Mouse (Mus musculus): ENCODE results near the gene Macf1.
"Not testable (repeated sequence)": the region's sequence is repeated elsewhere in the genome, so short reads cannot be mapped to it uniquely, and the experiment has no call there.

Macf1 gene

DNA sequence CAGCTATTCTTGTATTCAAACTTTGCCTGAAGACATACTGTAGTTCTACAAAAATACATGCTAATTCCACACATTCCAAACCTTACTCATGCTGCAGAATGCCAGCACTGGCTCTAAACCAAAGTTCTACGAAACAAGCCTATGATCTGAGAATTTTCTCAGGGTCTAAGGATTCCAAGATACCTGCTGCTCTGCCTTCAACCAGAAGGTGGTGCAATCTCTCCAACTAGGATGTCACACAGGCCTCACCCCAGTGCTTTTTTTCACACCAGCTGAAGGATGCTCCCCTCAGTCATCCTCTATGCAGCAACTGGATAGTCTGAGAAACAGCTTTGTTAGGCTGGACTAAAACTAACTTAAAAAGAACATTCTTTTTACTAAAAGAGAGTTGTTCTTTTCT lies 148.9 kb downstream of the Macf1 start:
- peak; percentile 73 for DNase-seq (ENCODE audit: low read depth)

DNA sequence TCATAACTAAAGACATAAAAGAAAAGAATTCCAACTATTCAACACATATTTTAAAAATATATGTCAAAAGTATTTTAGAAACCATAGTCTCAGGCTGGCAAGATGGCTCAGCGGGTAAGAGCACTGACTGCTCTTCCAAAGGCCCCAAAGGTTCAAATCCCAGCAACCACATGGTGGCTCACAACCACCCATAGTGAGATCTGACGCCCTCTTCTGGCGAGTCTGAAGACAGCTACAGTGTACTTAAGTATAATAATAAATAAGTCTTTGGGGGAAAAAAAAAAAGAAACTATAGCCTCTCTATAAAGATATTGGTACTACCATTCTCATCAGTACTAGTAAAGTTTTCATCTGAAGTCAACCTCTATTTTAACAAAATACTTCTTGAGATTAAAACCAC lies 152.2 kb downstream of the Macf1 start:
- peak; percentile 51 for DNase-seq (ENCODE audit: low read depth)

DNA sequence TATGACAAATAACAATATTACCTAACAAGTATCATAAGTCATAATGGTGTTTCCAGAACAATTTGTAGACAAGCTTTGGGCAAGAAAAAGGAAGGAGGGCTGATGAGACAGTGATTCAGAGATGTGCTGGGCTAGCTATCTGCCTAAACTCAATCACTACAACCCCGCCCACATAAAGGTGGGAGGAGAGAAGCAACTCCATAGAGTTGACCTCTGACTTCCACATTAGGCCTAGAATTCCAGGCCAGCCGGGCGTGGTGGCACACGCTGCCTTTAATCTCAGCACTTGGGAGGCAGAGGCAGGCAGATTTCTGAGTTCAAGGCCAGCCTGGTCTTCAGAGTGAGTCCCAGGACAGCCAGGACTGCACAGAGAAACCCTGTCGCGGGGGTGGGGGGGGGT lies 153.2 kb downstream of the Macf1 start:
- no peak for DNase-seq (ENCODE audit: low read depth)

DNA sequence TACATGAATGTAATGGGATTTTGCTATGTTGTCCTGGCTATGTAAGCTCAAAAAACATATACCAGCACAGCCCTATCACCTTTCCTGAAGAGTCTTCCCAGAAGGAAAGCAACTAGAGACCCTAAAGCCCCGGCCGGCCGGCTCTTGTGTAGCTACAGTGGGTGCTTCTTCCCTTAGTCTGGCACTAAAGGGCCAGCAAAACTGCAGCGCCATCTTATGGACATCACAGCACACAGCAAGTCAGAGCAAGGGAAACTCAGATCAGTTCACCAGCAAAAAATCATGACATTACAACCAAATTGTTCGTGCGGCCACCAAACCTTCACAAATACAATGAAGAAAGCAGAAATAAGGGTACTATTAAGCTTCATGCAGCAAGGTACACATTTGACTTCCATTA lies 154.9 kb downstream of the Macf1 start:
- DNase-seq (ENCODE audit: low read depth): peak; percentile 68

DNA sequence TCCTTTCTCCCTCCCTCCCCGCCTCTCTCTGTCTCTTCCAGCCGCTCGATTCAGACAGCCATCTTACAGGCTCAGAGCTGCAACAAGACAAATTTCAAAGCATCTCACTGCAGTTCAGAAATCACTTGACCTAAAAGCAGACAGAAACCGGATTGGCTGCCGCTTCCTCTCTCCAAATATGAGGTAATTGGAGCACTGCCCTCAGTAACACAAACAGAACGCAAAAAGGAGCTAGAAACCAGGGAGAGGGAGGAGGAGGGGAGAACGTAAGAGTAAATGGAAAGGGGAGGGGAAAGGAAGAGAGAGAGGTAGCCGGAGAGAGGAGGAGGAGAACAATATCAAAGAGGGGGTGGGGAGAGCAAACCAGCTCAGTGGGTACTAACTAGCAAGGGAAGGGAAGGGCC lies 156.6 kb downstream of the Macf1 start:
- DNase-seq (ENCODE audit: low read depth): no peak

DNA sequence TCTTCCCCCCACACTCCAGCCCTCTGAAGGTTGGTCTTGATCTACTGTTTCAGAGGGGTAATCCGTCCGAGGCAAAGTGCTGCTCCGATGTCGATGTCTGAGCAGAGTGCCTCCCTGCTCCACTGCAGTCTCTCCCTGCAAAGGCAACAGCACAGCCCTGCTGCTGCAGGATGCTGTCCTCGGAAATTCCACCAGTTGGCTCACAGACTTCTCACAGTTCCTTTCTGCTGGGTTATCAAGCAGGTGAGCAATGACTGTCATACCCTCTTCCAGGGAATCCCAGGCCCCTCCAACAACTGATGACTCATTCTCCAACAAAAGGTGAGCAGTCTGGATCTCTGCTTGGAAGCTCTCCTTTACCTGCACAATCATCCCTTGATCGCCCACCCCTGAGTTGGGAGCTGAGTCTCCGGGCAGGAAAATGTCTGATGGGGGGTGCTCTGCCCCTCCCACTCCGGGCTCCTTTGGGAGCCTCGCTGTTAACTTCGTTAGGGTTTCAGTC lies 157.3 kb downstream of the Macf1 start:
- no peak for DNase-seq (ENCODE audit: low read depth)

DNA sequence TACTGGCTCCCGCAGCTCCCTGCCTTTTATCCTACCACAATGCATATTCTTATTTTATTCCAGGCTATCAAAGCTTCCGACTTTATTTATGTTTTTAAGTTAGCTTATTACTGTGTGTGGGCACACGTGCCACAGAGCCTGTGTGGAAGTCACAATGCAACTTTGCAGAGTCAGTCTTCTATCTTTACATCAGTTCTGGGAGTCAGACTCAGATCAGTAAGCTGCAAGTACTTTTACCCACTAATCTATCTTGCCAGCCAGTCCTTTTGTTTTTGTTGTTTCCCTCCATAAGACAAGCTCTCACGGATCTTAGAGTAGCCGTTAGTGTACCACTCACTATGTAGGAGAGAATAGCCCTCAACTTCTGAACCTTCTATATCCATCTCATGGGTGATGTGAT lies 159.4 kb downstream of the Macf1 start:
- DNase-seq (ENCODE audit: low read depth): no peak

DNA sequence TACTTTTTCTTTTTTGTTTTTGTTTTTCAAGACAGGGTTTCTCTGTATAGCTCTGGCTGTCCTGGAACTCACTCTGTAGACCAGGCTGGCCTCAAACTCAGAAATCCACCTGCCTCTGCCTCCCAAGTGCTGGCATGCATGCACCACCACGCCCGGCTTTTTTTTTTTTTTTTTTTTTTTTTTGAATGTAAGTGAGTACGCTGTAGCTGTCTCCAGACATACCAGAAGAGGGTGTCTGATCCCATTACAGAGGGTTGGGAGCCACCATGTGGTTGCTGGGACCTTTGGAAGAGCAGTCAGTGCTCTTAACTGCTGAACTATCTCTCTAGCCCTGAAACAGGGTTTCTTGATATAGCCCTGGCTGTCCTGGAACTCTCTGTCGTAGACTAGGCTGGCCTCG lies 164.0 kb downstream of the Macf1 start:
- peak; percentile 17 for DNase-seq (ENCODE audit: low read depth)

DNA sequence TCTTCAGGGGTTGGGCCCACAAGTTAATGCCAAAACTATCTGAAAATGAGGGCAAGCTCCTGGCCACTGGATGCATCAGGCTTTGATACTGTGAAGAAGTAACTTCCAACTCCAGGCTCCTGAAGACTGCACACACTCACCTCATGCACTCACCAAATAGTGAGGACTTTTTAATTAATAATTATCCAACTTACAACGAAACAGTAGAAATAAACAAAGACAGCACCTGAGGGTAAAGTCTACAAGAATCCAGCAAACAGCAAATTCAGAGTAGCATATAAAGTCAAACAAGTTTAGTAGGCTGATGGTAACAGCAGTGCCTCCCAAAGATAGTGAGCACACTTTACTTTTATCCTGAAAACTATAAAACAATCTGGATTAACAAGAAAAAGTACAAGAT lies 168.5 kb downstream of the Macf1 start:
- no peak for DNase-seq (ENCODE audit: low read depth)

DNA sequence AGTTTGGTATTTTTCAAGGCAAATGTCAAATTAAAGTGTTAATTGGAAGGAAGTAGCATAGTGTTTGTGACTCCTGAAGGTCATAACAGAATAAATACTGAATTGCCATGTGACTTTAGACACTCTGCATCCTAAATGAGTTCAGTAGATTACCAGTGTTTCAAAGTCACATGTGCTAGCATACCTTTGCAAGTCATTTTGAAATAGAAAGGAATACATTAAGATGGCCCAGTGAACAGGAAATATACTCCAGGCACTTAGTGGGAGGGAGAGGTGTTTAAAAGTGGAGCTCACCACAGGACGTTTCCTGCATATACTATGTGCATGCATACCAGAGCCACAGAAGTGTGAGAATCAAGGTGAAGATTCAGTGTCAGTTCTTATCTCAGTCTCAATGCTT lies 174.0 kb downstream of the Macf1 start:
- no peak for DNase-seq (ENCODE audit: low read depth)

DNA sequence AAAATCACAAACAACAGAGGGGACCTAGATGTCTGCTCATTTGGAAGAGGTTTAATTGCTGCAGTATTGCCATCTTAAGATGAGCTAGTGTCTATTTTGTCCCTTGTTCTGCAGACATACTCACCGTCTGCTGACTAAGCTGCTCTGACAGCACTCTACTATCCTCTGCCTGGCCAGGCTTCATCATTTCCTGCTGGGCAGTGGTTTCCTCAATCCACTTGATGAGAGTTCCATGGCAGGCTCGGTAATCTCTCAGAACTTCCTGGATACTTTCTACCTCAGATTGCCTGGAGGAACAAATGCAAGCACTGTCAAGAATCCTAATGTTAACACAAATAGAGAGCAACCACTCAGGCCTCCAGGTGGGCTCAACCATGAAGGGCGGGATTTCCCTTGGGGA lies 195.1 kb downstream of the Macf1 start:
- peak; percentile 79 for DNase-seq (ENCODE audit: low read depth)

DNA sequence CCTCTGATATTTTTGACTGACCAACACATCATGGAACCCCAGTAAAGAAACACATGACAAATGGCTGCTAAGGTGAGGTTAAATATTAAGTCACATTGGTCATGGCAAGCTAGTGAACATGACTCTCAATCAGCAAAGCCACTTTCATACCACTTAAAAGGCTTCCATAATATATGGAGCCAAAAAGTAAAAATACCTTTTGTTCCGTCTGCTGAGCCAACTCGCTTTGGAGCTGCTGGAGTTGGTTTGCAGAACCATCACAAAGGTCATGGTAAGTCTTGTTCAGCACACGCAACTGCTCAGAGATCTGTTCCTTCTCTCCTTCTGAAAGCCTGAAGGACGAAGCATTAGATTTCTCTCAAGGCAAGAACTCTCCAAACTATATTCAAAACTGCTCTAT lies 204.2 kb downstream of the Macf1 start:
- no peak for DNase-seq (ENCODE audit: low read depth)

DNA sequence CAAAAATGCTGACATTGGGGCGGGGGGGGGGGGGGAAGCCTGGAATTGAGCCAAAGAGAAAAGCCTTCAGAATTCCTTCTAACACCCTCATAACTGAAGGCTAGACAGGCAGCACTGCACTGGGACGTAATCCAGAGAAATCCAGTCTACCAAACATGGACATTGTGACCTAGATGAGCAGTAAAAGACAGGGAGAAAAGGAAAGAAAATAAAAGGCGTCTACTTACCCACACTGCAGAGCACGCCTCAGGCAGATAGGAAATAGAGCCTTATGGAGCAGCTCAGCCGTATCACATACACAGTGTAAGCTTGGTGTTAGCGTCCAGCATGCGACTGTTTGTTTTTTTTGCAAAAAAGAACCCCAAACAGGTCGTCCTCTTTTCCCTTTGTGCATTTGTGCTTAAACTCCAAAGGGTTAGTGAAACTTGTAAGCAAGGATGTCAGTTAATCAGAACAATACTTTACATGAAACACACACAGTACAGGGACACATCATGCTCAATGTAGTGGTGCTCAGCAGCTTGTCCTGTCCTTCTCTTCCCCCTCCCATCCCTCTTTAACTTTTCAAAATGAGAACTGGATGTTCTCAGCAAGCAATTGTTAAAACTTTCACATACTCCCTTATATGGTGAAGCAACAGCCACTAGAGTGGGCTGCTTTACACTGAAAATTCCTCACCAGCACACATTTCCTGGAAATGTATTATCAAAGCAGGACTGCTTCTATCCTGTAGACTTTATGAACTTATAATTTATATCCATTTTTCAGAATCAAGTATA lies 205.3 kb downstream of the Macf1 start:
- DNase-seq (ENCODE audit: low read depth): no peak

DNA sequence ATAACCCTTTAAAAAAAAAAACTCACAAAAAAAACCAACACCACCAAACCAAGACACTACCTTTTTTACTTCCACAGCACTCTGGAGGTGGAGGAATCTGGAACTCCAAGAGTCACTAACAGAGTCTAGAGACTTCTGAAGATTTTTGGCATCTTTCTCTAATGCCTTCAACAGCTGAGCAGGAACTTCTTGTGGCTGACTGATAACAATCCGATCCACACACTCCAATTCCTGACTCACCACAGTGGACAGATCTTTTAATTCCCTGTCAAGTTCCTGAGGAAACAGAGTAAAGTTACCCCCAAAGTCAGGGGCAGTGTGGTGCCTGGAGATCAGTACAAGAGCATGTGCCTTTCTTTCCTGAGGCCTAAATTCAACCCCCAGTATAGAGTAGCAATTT lies 218.4 kb downstream of the Macf1 start:
- DNase-seq (ENCODE audit: low read depth): peak; percentile 52

DNA sequence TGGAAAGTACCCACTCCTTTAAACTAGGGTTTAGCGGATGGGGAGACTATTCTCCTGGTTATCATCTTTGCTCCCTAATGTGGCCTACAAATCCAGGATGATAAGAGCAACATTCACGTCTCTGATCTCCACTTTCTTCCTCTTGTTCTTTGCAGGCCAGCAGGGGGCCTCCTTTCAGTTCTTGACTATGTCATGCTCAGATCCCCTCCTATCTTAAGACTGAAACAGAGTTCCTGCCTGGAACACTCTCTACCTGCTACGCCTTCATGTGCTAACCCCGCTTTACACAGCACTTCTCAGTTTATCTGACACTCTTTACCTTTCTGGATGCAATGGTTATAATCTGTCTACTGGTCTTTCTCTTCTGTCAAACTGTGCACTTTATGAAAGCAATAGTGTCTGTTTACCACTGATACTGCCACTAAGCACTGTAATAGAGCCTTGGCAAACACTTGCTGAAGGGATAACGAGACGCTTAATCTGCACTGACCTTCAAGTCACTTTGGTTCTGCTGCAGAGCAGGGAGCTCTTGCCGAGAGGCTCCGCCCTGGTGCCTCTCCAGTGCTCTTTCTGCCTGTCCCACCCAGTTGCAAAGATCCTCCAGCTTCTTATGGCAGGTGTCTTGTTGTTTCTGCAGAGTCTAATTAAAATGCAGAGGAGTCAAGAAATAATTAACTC lies 223.4 kb downstream of the Macf1 start:
- DNase-seq (ENCODE audit: low read depth): peak; percentile 22

DNA sequence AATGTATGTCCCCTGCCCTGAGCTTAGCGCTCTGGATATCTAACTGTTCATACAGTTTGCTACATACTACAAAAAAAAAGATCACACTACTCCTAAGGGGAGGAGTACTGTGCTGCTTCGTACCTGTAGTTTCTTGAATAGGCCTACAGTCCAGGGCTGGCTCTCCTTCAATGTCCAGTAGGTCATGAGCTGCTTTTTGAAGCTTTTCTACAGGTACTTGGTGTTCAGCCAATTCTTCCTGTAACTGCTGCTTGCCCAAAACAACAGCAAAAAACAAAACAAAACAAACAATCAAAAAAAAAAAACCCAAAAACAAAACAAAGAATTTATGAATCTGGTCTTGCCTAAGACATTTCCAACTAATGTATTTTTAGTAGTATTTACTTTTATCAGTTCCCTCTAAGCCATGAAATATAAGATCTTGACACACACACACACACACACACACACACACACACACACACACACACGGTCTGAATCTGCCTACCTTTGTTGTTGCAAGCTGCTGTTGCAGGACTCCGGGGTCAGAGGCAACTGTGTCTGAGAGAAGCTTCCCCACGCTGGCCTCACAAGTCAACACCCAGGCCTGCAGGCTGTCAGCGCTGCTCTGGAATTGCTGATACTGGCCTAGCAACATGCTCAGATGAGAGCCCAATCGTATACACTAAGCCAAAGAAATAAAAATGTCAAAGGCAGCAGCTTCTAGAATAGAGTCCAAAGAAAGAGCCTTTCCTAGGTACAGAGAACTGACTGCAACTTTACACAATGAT lies 229.1 kb downstream of the Macf1 start:
- DNase-seq (ENCODE audit: low read depth): no peak

DNA sequence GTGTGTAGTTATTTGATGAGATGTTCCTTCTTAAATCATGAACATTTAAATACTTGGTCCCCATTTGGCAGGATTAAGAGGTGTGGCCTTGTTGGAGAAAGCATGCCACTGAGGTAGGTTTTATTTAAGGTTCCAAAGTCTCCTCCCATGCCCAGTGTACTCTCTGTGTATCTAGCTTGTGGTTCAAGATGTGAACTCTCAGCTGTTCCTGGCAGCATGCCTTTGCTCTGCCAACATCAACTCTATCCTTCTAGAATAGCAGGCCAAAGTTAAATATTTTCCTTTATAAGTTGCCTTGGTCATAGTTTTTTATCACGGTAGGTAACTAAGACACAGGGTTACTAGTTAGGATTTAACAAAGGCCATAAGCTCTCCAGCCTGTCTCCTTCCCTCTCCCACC lies 230.4 kb downstream of the Macf1 start:
- no peak for DNase-seq (ENCODE audit: low read depth)

DNA sequence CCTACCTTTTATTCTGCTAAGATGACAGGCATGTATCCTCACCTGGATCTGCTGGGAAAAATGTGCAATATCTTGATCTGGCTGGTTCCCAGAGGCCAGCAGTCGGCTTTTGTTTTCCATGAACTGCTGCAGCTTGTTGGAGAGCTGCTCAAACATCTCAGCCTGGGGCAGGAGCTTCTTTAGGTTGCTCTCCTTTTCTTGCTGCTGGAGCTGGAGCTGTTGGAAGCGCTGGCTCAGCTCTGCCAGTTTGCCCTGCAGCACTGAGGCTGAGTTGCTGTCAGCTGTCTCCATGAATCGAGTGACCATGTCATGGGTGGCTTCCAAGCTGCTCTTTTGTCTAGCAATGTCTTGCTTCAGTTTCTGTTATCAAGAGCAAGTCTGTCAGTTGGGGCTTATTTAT lies 232.2 kb downstream of the Macf1 start:
- no peak for DNase-seq (ENCODE audit: low read depth)

DNA sequence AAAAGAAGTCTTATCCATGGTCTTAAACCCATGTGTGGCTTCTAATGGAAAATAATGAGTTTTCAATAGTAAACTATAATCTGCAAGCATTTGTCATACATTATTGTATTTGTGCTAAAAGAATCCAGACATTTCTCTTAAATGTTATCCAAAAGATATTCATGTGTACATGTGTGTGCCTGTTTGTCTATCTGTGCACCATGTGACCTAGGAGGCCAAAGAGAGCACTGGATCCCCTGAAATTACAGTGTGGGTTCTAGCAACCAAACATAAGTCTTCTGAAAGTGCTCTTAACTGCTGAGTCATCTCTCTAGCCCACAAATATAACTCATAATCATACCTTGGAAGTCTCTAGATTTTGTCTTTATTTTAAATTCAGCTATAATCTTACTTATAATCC lies 234.9 kb downstream of the Macf1 start:
- DNase-seq (ENCODE audit: low read depth): peak; percentile 17

DNA sequence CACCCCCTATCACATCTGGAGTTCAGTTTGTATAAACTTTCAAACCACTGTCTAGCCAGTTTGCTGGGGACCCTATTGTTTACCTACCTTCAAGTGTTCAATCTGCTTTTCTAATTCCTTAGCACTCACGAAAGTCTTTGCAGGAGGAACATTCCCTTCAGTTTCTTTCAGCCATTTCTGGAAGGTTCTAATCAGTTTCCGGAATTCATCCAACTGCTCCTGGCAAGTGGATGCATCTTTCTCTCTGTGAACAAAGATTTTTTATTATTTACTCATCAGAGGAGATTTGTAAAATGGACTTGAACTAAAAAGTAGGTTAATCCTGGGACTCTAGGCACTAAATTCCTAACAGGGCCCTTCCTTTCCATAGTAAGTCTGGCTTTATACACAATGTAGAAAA lies 236.1 kb downstream of the Macf1 start:
- no peak for DNase-seq (ENCODE audit: low read depth)

DNA sequence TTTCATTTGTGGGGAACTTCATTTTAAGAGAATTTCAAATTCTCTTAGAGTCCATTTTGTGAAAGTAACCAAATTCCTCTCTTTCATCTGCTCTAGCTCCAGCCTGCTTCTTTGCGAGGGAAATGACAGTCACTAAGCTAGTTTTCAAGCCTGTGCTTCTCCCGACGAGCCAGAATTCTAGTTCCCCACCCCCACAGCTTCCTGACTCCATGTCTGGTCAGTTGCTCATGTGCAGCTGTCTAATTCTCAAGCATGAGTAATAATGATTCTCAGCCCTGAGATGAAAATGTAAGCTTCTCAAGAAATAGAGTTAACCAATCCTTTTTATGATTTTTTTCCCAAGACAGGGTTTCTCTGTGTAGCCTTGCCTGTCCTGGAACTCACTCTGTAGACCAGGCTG lies 236.9 kb downstream of the Macf1 start:
- DNase-seq (ENCODE audit: low read depth): no peak

DNA sequence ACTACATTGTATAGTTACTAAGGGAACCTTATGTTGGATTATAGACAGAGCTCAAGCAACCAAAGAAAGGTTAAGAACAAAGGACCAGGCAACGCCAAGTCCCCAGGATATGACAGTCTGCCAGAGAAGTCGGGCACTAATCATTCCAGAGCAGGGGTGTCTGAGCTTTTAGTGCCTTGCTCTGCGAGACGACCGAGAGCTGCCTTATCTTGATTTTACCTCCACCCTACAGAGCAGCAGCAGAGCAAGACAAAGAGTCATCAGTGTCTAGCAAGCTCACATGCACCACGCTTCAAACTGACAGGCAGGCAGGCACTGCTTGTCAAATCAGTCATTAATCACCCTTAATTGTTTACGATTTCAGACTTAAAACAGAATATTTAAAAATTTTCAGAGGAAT lies 237.4 kb downstream of the Macf1 start:
- DNase-seq (ENCODE audit: low read depth): no peak

DNA sequence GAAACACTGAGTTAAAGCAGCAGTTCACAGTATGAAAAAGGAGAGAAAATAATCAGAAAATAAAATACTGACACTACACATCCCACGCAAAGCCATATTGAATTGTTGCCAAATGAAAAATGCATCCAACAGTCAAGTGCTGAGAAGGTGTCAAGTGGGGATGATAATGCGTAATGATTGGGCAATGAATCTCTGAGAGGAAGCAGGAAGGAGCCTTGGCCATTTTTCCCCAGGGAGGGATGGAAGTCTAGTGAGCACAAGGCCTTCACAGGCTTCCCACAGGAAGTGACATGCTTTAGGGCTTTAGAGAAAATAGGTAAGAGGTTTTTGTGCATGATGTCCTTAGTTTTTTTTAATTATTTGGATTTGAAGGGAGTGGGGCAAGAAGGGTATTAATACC lies 237.9 kb downstream of the Macf1 start:
- DNase-seq (ENCODE audit: low read depth): not testable (repeated sequence)
